Mouse (Mus musculus) hindbrain, embryonic 15.5 days (tissue): ENCODE measurements around the gene Perm1. TPM values are rescaled to one million over a fixed set of nuclear protein-coding genes. Genes with fewer than 3 reads are reported as not detected.

Experiments
- ATAC-seq: fragments of 200-750 bp; cut with Nextera tagmentation; 2 replicates; pipeline ENCODE4 v1.8.0; 2017; ENCODE audit warnings: low read depth, moderate number of reproducible peaks, moderate TSS enrichment; ENCODE audit not compliant: low FRiP score
- H3K27ac ChIP-seq: fragments of 300-500 bp; sonication (generic); replicated peaks from 2 replicates; pipeline ENCODE4 v1.5.1; 2015; ENCODE audit warnings: mild to moderate bottlenecking, inconsistent platforms
- H3K27me3 ChIP-seq: fragments of 300-500 bp; sonication (generic); 2 replicates; pipeline ENCODE4 v1.6.1; 2015; ENCODE audit warnings: control low read depth, inconsistent platforms
- H3K36me3 ChIP-seq: fragments of 300-500 bp; sonication (generic); 2 replicates; pipeline ENCODE4 v1.6.1; 2015; ENCODE audit warnings: control low read depth, inconsistent platforms
- H3K4me1 ChIP-seq: fragments of 300-500 bp; sonication (generic); replicated peaks from 2 replicates; pipeline ENCODE4 v1.6.1; 2015; ENCODE audit warnings: control low read depth, inconsistent platforms
- H3K4me2 ChIP-seq: fragments of 300-500 bp; sonication (generic); 2 replicates; pipeline ENCODE4 v1.6.1; 2015; ENCODE audit warnings: moderate library complexity, mild to moderate bottlenecking, inconsistent platforms
- H3K4me3 ChIP-seq: fragments of 300-500 bp; sonication (generic); 2 replicates; pipeline ENCODE4 v1.5.1; 2015; ENCODE audit warnings: mild to moderate bottlenecking, inconsistent platforms
- H3K9ac ChIP-seq: fragments of 300-500 bp; sonication (generic); 2 replicates; pipeline ENCODE4 v1.6.1; 2015; ENCODE audit warnings: inconsistent platforms
- H3K9me3 ChIP-seq: fragments of 300-500 bp; sonication (generic); 2 replicates; pipeline ENCODE4 v1.6.1; 2016; ENCODE audit warnings: control low read depth, inconsistent platforms
- WGBS: fragments of 180-500 bp; shearing (Covaris S2); methylation state at CpG from one replicate; pipeline ENCODE4 v1.1.7; 2015; 5-methylcytosine and 5-hydroxymethylcytosine counted together
- polyA plus RNA-seq: library from polyadenylated mRNA; unstranded; fragments of >200 nt; fragmentation: Nextera tagmentation; extraction: Ambion mirVana; gene quantifications from 2 replicates; pipeline ENCODE4 v1.2.1, GENCODE M21; 2015

Perm1 gene
- polyA plus RNA-seq = 1.9 and 2.5 TPM in 2 replicates

DNA sequence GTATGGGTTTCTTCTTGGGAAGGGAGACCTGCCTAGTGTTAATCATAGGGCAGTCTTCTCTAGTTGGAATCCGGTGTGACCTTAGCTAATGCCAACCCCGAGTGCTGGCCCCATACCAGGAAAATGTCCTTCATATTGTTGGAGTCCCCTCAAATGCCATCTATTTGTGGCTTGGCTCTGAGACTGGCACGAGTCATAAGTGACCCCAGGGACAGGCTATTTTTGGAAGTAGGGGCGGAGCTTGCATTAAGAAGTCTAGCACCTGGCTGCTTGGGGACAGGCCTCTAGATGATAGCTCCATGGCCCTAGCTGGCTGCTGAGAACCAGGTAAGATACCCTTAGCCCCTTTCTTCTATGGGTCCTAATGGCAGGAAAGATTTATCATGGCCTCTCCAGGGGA is at the start of gene Perm1:
Gene Perm1, plus strand, starts transcription at position 220 of the 400 bp plus-strand sequence.
- Histone ChIP-seq H3K27ac (no peak within 1 kb of the TSS), H3K9ac (no peak within 1 kb of the TSS), H3K4me3 (no peak within 1 kb of the TSS), H3K4me2 (no peak within 1 kb of the TSS), H3K36me3 (no peaks in the 10 kb centered on the region), H3K4me1 (no peaks in the 10 kb centered on the region), H3K9me3 (no peaks in the 10 kb centered on the region), H3K27me3 (no peaks in the 10 kb centered on the region)
- WGBS = 74% methylated on average over 4 of the region's 4 CpGs
- ATAC-seq = no peak

DNA sequence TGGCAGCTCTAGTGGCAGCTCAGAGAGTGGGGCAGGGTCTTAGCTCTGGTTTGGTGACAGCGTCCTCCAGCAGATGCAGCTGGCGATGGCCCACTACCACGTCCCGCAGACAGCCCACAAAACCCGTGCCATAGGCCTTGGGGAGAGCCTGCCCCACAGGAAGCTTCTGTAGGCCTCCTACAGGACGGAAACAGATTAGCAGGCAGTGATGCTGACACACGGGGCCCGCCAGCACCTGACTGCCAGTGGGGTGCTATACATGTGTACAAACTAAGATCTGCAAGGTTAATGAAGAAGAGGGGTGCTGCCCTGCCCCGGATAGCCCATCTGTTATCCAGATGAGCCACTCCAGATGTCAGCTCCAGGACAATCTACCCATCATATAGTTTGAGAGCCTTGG is 49.2 kb upstream of the Perm1 start:
- no peaks in the 10 kb centered on the region for H3K27me3 ChIP-seq
- no peaks in the 10 kb centered on the region for H3K4me1 ChIP-seq
- H3K9ac ChIP-seq = no peak overlapping the region
- no peak overlapping the region for H3K4me2 ChIP-seq
- peaks cover 95% of the 10 kb centered on the region for H3K36me3 ChIP-seq
- 93% methylated on average over 9 of the region's 9 CpGs for WGBS
- H3K9me3 ChIP-seq = 0 out of 2 replicates have a peak, but pooled peaks cover 6% of the 10 kb centered on the region
- H3K4me3 ChIP-seq = no peak overlapping the region
- H3K27ac ChIP-seq = no peak overlapping the region
- no peak for ATAC-seq

DNA sequence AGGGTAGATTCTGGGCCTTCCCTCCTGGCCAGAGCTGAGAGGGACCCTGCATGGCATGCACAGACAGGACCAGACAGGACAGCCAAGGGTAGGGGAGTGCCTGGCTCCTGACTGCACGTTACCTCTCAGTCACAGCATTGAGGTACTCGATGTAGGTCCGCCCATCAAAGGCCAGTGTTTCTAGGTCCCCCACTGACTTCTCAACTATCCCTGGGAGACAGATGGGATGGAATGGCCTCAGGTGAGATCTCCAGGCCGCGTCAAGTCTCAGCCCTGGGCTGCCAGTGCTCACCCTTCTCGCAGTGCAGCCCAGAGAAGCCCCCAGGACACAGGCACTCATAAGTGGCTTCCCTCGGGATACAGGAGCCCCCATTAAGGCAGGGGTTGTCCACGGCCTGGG is 47.1 kb upstream of the Perm1 start:
- H3K4me3 ChIP-seq = no peak overlapping the region
- H3K9me3 ChIP-seq = no peaks in the 10 kb centered on the region
- no peaks in the 10 kb centered on the region for H3K27me3 ChIP-seq
- peaks cover 97% of the 10 kb centered on the region for H3K36me3 ChIP-seq
- H3K9ac ChIP-seq = no peak overlapping the region
- no peaks in the 10 kb centered on the region for H3K4me1 ChIP-seq
- H3K4me2 ChIP-seq = no peak overlapping the region
- WGBS = 97% methylated on average over 8 of the region's 8 CpGs
- ATAC-seq = no peak
- no peak overlapping the region for H3K27ac ChIP-seq

DNA sequence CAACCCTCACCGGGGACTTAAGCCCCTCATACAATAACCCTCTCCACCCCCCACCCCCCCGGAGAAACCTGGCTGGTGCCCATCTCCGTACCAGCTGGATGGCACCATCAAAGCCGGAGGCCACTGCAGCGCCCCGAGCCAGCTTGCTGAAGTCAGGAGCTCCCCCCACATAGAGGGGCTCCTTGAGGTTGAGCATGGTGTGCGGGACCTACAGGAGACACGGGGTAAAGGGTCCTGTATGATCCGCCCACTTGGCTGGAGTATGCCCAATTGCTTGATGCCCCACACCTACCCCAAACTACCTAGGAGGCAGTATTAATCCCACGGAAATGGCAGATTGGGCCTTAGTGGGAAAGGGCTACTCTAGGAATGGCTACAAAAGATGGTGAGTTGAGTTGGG is 46.5 kb upstream of the Perm1 start:
- no peaks in the 10 kb centered on the region for H3K27me3 ChIP-seq
- H3K36me3 ChIP-seq = peaks cover 97% of the 10 kb centered on the region
- no peak overlapping the region for H3K27ac ChIP-seq
- 96% methylated on average over 10 of the region's 10 CpGs for WGBS
- ATAC-seq = no peak
- H3K4me3 ChIP-seq = no peak overlapping the region
- no peak overlapping the region for H3K9ac ChIP-seq
- no peak overlapping the region for H3K4me2 ChIP-seq
- no peaks in the 10 kb centered on the region for H3K9me3 ChIP-seq
- no peaks in the 10 kb centered on the region for H3K4me1 ChIP-seq

DNA sequence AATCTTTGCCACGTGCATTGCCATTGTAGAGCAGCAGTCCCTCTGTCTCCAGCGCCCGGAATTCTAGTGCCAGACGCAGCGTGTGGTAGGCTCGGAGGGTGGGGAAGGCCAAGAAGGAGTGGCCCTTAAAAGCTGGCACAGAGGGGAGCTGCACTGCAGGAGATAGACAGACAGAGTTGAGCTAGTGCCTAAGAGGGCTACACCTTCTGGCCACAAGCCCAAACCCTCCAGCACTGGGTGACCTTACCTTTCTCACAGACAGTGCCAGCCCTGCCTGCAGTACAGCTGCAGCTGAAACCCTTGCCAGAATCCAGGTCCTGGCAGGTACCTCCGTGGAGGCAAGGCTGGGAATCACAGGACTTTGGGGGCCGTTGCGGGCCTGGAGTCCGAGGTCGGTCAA is 43.8 kb upstream of the Perm1 start:
- Histone ChIP-seq H3K9me3 (no peaks in the 10 kb centered on the region), H3K4me2 (no peak overlapping the region), H3K27me3 (no peaks in the 10 kb centered on the region), H3K4me1 (no peaks in the 10 kb centered on the region), H3K27ac (no peak overlapping the region), H3K4me3 (no peak overlapping the region), H3K9ac (no peak overlapping the region), H3K36me3 (peaks cover 99% of the 10 kb centered on the region)
- 94% methylated on average over 11 of the region's 11 CpGs for WGBS
- no peak for ATAC-seq

DNA sequence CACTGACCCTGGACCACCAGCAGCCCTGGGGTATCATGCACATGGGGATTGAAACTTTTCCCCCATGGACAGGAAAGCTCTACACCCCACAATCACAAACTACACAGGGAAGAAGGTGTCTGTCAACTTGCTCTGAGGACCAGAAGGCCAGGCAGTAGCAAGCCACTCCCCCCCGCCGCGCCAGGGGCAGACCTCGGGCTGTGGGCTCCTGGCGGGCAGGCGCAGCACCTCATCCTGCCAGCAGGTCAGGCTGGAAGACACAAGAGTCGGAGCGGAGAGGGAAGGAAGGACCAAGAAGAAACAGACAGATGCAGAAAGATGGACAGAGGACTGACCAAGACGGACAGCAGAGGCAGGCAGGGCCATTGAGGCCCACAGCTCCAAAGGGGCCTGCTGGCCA is 38.0 kb upstream of the Perm1 start:
- H3K36me3 ChIP-seq = peaks cover 77% of the 10 kb centered on the region
- no peak overlapping the region for H3K9ac ChIP-seq
- no peak overlapping the region for H3K4me2 ChIP-seq
- H3K4me3 ChIP-seq = no peak overlapping the region
- H3K4me1 ChIP-seq = peaks cover 30% of the 10 kb centered on the region
- 94% methylated on average over 9 of the region's 9 CpGs for WGBS
- ATAC-seq = no peak
- no peaks in the 10 kb centered on the region for H3K27me3 ChIP-seq
- H3K9me3 ChIP-seq = no peaks in the 10 kb centered on the region
- H3K27ac ChIP-seq = no peak overlapping the region

DNA sequence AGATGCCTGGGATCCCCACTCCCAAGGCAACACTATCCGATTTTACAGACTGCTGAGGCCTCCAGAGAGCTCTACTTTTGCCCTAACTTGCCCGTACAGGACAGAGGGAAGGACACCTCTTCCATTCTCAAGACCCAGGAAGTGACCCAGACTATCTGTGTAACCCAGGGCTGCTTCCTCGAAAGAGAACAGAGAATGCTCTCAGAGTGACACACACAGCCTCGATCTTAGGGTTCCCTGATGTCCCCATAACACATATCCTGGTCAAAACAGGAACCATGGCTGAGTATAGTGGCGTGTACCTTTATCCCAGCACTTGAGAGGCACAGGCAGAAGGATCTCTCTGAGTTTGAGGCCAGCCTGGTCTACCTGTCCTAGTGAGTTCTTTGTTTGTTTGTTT is 31.9 kb upstream of the Perm1 start:
- 77% methylated on average over 5 of the region's 5 CpGs for WGBS
- ATAC-seq = no peak
- Histone ChIP-seq H3K9me3 (no peaks in the 10 kb centered on the region), H3K9ac (no peak overlapping the region; the same call in 1 of the 2 replicates), H3K36me3 (peaks cover 17% of the 10 kb centered on the region), H3K4me1 (peaks cover 91% of the 10 kb centered on the region), H3K4me2 (peak overlapping the region; percentile 80), H3K27me3 (no peaks in the 10 kb centered on the region), H3K27ac (no peak overlapping the region), H3K4me3 (peak overlapping the region; percentile 53)

DNA sequence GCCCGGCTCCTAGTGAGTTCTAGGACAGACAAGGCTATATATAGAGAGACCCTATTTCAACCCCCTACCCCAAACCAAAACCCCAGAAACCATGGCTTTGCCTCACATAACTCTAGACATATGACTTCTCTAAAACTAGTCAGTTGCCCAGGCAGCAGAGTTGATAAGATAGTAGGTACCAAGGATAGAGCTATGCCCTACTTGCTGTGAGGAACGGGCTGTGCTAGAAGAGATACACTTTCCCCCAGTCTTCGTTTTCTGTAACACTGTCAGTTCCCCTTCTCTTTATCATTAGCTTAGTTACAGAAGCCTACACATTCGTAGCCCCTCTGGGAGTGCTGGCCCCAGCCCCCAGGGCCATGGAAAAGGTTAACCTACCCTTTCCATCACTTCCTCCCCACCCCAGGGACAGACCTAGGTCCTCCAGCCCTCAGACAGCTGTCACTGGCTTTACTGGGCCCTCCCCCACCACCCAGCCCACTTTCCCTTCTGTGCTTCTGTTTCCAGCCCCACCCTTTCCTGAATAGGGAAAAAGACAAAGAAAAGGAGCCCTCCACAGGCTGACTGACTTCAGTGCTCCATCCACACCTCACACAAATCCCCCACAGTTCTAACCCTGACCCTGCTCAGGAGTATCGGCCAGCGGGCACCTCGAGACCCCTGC is 31.2 kb upstream of the Perm1 start:
- Histone ChIP-seq H3K27ac (peak overlapping the region; percentile 91), H3K9ac (peak overlapping the region; percentile 72), H3K4me3 (peak overlapping the region; percentile 53), H3K4me2 (peak overlapping the region; percentile 80), H3K4me1 (peaks cover 97% of the 10 kb centered on the region), H3K27me3 (no peaks in the 10 kb centered on the region), H3K9me3 (no peaks in the 10 kb centered on the region), H3K36me3 (peaks cover 10% of the 10 kb centered on the region)
- ATAC-seq = no peak
- 62% methylated on average over 7 of the region's 7 CpGs for WGBS

DNA sequence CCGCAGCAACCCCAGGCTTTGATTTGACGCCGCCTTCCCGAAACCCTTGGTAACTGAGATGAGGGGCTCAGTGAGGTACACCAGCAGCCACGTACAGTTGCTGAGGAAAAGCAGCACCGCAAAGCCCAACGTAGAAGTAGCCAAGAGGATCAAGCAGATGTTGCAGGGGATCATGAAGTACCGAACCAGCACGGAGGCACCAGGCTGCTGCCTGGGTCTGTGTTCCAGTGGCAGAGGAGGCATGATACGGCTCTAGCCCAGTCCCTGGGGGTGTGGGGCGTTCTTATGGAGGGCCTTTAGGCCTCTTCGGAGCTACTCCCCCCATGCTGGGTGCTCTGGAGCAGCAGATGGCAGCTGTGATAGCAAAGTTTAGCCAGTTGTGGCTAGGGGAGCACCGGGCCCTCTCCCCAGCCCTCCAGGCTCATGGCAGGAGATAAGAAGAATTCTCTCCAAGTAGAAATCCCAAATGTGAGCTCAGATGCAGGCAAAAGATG is 30.2 kb upstream of the Perm1 start:
- Histone ChIP-seq H3K9me3 (no peaks in the 10 kb centered on the region), H3K4me2 (peak overlapping the region; percentile 80), H3K4me1 (peaks cover 99% of the 10 kb centered on the region), H3K27ac (peak overlapping the region; percentile 91), H3K9ac (peak overlapping the region; percentile 72), H3K27me3 (no peaks in the 10 kb centered on the region), H3K4me3 (peak overlapping the region; percentile 53), H3K36me3 (no peaks in the 10 kb centered on the region)
- 37% methylated on average over 13 of the region's 13 CpGs for WGBS
- ATAC-seq = peak; percentile 20

DNA sequence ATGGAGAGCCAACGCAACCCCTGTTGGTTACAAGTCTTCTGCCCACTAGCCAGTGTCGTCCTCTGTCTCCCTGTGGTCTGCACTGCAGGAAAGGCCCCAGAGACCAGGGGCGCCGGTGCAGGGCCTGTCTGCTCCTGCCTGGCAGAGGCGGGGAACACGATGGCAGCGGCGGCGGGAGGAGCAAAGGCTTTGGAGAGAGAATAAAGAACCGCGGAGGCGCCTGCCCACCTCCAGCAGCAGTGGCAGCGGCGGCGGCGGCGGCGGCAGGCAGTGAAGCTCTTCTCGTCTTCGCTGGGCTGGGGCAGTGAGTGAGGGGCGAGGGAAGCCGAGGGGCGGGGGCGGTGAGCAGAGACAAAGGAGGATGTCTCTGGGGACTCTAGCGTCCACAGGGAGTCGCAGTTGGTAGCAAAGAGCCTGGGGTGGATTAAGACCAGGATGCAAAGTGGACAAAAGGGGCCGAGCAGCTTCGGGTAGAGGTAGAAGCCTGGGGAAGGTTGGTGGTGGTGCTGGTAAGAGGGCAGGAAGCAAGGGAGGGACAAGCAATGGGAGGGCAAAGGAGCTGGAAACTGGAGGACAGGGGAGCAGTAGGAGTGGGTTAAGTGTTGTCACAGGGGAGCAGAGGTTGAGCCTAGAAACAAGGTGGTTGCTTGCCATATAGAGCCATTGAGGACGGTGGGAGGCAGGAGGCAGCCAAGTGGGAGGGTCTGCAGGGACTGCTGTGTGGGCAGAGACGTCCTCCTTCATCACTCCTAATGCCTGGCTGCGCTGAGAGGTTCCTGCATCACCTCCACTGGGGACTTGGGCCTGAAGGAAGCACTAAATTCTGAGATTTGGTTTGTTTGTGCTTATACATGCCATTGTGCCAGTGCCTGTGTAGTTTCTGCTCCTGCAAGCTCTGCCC is 29.5 kb upstream of the Perm1 start:
- Histone ChIP-seq H3K4me3 (peak overlapping the region; percentile 53), H3K4me2 (peak overlapping the region; percentile 80), H3K36me3 (0 out of 2 replicates have a peak, but pooled peaks cover 3% of the 10 kb centered on the region), H3K9me3 (no peaks in the 10 kb centered on the region), H3K4me1 (peaks cover 98% of the 10 kb centered on the region), H3K27me3 (no peaks in the 10 kb centered on the region), H3K27ac (peak overlapping the region; percentile 91), H3K9ac (peak overlapping the region; percentile 72)
- 3% methylated on average over 31 of the region's 31 CpGs for WGBS
- peak; percentile 45 for ATAC-seq

DNA sequence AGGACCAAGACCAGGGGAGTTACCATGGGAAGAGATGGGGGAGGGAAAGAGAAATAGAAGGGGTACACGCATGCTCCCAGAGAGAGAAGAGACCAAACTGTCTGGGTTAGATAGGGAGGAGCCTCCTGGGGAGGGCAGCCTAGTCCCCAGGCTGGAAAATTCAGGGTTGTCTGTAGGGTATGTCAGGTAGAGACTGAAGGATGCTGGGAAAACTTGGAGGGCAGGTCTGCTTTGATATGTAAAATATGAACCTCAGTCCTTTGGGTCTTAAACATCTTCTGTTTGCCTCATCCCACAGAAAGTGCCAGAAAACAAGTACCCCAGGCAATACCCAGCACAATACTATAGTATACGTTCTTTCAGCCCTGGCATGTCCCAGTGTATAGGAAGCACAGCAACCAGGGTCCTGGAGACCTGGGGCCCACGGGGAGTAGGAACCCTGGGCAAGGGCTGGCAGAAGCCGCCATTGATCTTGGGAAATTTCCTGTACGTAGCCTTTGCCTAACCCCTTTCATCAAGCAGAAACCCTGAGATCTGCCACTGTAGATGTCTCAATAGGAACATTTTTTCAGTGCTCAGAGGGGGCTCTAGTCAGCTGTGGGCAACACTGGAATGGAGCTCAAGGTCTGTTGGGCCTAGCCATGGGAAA is 27.4 kb upstream of the Perm1 start:
- WGBS = 25% methylated on average over 5 of the region's 5 CpGs
- peak overlapping the region; percentile 17 for H3K4me2 ChIP-seq
- H3K9ac ChIP-seq = no peak overlapping the region
- ATAC-seq = no peak; the same call in 1 of the 2 replicates
- 0 out of 2 replicates have a peak, but pooled peaks cover 10% of the 10 kb centered on the region for H3K36me3 ChIP-seq
- no peak overlapping the region for H3K4me3 ChIP-seq
- H3K27me3 ChIP-seq = no peaks in the 10 kb centered on the region
- peak overlapping the region; percentile 61 for H3K27ac ChIP-seq
- H3K9me3 ChIP-seq = no peaks in the 10 kb centered on the region
- peaks cover 98% of the 10 kb centered on the region for H3K4me1 ChIP-seq
